Mouse (Mus musculus) forebrain, embryonic 14.5 days (tissue): ENCODE results near the gene Plppr5. TPM values are rescaled to one million over a fixed set of nuclear protein-coding genes. Genes with fewer than 3 reads are reported as not detected.

Source experiments
- ATAC-seq: fragments of 200-750 bp; cut with Nextera tagmentation; 2 replicates; pipeline ENCODE4 v1.8.0; 2017; ENCODE audit warnings: mild to moderate bottlenecking, moderate library complexity
- DNase-seq: peaks from one replicate; pipeline ENCODE4 v3.0.0-alpha.2; 2015; ENCODE audit warnings: low spot score
- H3K27ac ChIP-seq: fragments of 300-500 bp; sonication (generic); 2 replicates; pipeline ENCODE4 v1.5.1; 2014; ENCODE audit warnings: low read depth, mild to moderate bottlenecking, control low read depth, low read length, moderate library complexity
- H3K27me3 ChIP-seq: fragments of 300-500 bp; sonication (generic); replicated peaks from 2 replicates; pipeline ENCODE4 v1.6.1; 2014; ENCODE audit warnings: low read length, control low read depth, mixed read lengths; ENCODE audit not compliant: control insufficient read depth, insufficient read depth
- H3K36me3 ChIP-seq: fragments of 300-500 bp; sonication (generic); 2 replicates; pipeline ENCODE4 v1.6.1; 2014; ENCODE audit warnings: low read length, control low read depth; ENCODE audit not compliant: control insufficient read depth, insufficient read depth
- H3K4me1 ChIP-seq: fragments of 300-500 bp; sonication (generic); 2 replicates; pipeline ENCODE4 v1.6.1; 2014; ENCODE audit warnings: antibody characterized with exemption, low read length, control low read depth; ENCODE audit not compliant: control insufficient read depth, insufficient read depth
- H3K4me2 ChIP-seq: fragments of 300-500 bp; sonication (generic); 2 replicates; pipeline ENCODE4 v1.6.1; 2014; ENCODE audit warnings: mild to moderate bottlenecking, control low read depth, low read length
- H3K4me3 ChIP-seq: fragments of 300-500 bp; sonication (generic); 2 replicates; pipeline ENCODE4 v1.5.1; 2014; ENCODE audit warnings: low read depth, low read length, control low read depth
- H3K9ac ChIP-seq: fragments of 300-500 bp; sonication (generic); 2 replicates; pipeline ENCODE4 v1.6.1; 2014; ENCODE audit warnings: mild to moderate bottlenecking, low read length, control low read depth, moderate library complexity
- H3K9me3 ChIP-seq: fragments of 300-500 bp; sonication (generic); replicated peaks from 2 replicates; pipeline ENCODE4 v1.6.1; 2016; ENCODE audit warnings: low read length, control low read depth, mixed read lengths; ENCODE audit not compliant: control insufficient read depth
- WGBS: fragments of 180-500 bp; shearing (Covaris S2); extraction: QIAGEN DNeasy Blood & Tissue Kit; methylation state at CpG from one replicate; pipeline ENCODE4 v1.1.7; 2014; 5-methylcytosine and 5-hydroxymethylcytosine counted together
- polyA plus RNA-seq: library from polyadenylated mRNA; unstranded; fragments of >200 nt; fragmentation: Nextera tagmentation; extraction: Ambion mirVana; gene quantifications from 2 replicates; pipeline ENCODE4 v1.2.1, GENCODE M21; 2014

The Plppr5 gene
- polyA plus RNA-seq, 1 experiment from 2014 or later: 4.4 TPM

DNA sequence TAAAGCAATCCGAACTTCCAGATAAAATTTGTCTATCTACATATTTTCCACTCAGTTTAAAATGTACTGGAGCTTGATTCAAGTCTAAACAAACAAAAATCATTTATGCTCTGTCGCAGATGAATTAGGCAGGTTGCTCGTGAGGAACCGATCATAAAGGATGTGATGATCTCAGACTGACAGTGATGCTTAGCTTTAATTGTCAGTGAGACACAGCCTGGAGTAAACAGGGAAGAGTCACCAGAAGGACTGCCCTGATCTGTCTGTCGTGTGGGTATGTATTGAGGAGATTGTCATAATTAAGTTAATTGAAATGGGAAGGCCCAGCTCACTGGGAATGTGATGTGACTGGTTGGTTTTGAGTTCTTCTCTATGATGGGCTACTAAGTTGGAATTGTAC is 149.9 kb downstream of the Plppr5 start:
- H3K4me1 ChIP-seq: no peaks in the 10 kb centered on the region
- WGBS: 68% methylated on average over 5 of the region's 5 CpGs
- H3K27me3 ChIP-seq: no peaks in the 10 kb centered on the region
- H3K36me3 ChIP-seq: no peaks in the 10 kb centered on the region
- no peak overlapping the region for H3K9ac ChIP-seq
- ATAC-seq: no peak
- DNase-seq: no peak
- no peak overlapping the region for H3K27ac ChIP-seq
- no peak overlapping the region for H3K4me3 ChIP-seq
- H3K4me2 ChIP-seq: no peak overlapping the region
- no peaks in the 10 kb centered on the region for H3K9me3 ChIP-seq

DNA sequence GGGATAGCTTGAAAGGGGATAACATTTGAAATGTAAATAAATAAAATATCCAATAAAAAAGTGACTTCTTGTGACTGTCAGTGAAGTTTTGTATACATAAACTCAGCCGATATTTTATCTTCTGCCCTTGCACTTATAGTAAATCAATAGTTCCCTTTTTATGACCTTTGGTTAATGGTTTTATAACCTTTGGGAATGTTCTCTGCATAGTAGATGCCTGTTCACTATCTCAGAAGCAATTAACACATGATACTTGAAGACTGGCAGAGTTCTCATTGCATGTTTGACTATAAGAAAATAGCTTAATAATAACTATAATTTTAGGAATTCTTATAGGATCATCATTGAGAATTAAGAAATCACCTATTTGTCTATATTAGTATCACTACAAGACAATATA is 150.9 kb downstream of the Plppr5 start:
- Histone ChIP-seq H3K27me3 (no peaks in the 10 kb centered on the region), H3K4me2 (no peak overlapping the region), H3K9me3 (no peaks in the 10 kb centered on the region), H3K27ac (no peak overlapping the region), H3K9ac (no peak overlapping the region), H3K4me3 (no peak overlapping the region), H3K4me1 (0 out of 2 replicates have a peak, but pooled peaks cover 2% of the 10 kb centered on the region), H3K36me3 (no peaks in the 10 kb centered on the region)
- WGBS: 92% methylated on average over 1 of the region's 1 CpGs
- DNase-seq (no peak), ATAC-seq (no peak)

DNA sequence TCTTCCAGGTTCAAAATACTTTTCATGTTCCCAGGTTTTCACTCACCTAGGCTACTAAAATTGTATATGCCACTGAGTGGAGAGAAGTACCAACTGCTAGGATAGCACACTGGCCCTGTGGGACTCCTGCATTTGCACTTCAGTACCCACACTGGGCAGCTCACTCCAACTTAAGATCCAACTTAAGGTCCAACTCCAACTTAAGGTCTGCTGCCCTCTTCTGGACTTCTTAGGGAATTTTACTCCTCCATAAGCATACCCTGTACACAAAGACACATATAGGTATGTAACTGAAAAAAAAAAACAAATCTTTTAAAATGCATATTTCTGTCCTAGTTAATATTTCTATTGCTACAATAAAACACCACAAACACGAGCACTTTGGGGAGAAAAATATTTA is 153.5 kb downstream of the Plppr5 start:
- Histone ChIP-seq H3K4me1 (peaks cover 7% of the 10 kb centered on the region), H3K9ac (no peak overlapping the region), H3K9me3 (no peaks in the 10 kb centered on the region), H3K4me3 (no peak overlapping the region), H3K36me3 (no peaks in the 10 kb centered on the region), H3K27ac (no peak overlapping the region), H3K27me3 (no peaks in the 10 kb centered on the region), H3K4me2 (no peak overlapping the region)
- ATAC-seq (no peak), DNase-seq (no peak)
- WGBS: 60% methylated on average over 1 of the region's 1 CpGs

DNA sequence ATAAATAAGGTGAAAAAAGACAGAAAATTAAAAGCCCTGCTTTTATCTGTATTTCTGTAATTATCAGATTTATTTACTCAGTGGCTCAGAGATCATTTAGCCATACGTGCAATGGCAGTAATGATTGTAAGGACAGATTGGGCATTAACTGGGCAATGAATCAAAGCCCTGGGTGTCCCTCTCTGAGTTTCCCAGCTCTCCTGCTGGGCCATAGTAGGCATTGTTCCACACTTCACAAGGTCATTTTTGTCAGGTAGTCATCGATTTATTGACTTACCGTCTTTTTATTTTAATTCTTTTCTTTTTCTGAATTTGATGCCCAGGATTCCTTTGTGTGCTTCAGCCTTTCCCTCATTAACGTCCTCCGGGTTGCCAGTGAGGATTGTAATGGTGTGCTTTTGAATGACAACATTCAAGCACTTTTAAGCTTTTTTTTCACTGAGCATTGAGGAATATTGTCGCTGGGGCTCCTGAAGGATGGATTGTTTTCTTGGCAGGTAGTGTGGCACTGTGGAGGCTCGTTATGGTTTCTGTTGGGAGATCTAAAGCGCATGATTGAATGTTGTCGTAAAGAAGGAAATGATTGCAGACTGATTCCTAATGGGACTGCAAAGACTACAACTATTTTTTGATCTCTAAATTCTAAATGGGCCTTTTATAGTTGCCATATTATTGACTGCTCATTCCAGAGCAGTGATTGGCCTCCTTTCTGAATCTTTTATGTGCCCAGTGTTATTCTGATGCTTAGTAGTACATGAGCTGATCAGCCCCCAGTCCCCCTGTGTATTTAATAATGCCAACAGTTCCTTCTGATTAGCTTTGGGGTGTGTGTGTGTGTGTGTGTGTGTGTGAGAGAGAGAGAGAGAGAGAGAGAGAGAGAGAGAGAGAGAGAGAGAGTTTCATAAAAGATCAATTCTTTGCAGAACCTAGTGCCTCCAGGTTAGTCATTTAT is 154.8 kb downstream of the Plppr5 start:
- DNase-seq: peak; percentile 66
- peak; percentile 60; the same call in 1 of the 2 replicates for ATAC-seq

DNA sequence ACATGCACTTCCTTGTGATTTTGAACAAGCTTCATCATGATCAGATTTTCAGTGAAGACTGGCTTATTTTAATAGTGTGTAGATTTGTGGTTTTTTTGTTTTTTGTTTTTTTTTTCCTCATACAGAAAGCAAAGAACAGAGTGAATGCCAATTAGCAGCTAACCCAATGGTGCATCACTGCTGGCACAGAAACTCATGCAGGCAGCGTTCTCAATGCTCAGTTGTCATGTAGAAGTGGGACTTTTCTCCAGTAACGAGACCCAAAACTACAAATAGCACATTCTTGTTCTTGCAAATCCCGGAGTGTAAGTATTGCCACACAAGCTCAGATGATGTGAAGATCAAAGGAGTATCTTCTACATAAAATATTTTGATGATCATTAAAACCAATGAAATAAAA is 156.9 kb downstream of the Plppr5 start:
- no peaks in the 10 kb centered on the region for H3K36me3 ChIP-seq
- no peak overlapping the region for H3K4me3 ChIP-seq
- no peaks in the 10 kb centered on the region for H3K9me3 ChIP-seq
- H3K4me1 ChIP-seq: peaks cover 7% of the 10 kb centered on the region
- ATAC-seq (peak; percentile 33; the same call in 1 of the 2 replicates), DNase-seq (peak; percentile 76)
- no peak overlapping the region for H3K4me2 ChIP-seq
- H3K27ac ChIP-seq: no peak overlapping the region
- H3K27me3 ChIP-seq: no peaks in the 10 kb centered on the region
- WGBS: 8% methylated on average over 3 of the region's 3 CpGs
- H3K9ac ChIP-seq: no peak overlapping the region

More for the DNA sequence above, 154.8 kb downstream of the Plppr5 start:
- peak overlapping the region; percentile 27; the same call in 1 of the 2 replicates for H3K27ac ChIP-seq
- no peak overlapping the region for H3K4me3 ChIP-seq
- no peaks in the 10 kb centered on the region for H3K27me3 ChIP-seq
- 0 out of 2 replicates have a peak overlapping the region, but pooled peaks have one; percentile 3 for H3K9ac ChIP-seq
- H3K9me3 ChIP-seq: no peaks in the 10 kb centered on the region
- 9% methylated on average over 9 of the region's 9 CpGs for WGBS
- H3K4me1 ChIP-seq: peaks cover 7% of the 10 kb centered on the region
- H3K4me2 ChIP-seq: no peak overlapping the region
- no peaks in the 10 kb centered on the region for H3K36me3 ChIP-seq

DNA sequence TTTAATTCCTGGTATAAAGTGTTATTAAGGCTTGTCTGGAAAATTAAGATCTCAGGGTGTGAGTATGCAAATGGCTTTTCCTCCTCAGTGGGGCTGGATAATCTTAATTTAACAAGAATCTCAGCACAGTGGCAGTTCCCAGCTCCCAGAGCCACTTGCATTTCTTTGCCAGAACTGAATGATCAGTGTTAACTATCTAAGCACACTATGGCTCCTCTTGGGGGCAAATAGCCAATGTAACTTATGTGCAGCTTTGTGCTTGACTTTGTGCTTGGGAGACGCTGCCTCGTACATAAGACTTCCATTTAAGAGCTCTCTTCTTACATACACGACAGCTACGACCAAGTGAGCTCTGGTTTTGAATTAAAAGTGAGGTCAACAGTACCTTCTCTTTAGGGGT is 158.0 kb downstream of the Plppr5 start:
- Histone ChIP-seq H3K4me3 (no peak overlapping the region), H3K36me3 (no peaks in the 10 kb centered on the region), H3K27ac (no peak overlapping the region), H3K9me3 (no peaks in the 10 kb centered on the region), H3K4me1 (peaks cover 7% of the 10 kb centered on the region), H3K9ac (no peak overlapping the region), H3K27me3 (no peaks in the 10 kb centered on the region), H3K4me2 (no peak overlapping the region)
- WGBS: 6% methylated on average over 4 of the region's 4 CpGs
- DNase-seq (peak; percentile 51), ATAC-seq (peak; percentile 24; the same call in 1 of the 2 replicates)

Other genes starting within 250 kb of the Plppr5 start
- gene Plppr4, start 214.0 kb upstream of the Plppr5 start, polyA plus RNA-seq: 5.9 and 11.7 TPM in 2 replicates